Mouse (Mus musculus): ENCODE results near the gene Six1. TPM values are rescaled to one million over a fixed set of nuclear protein-coding genes. Genes with fewer than 3 reads are reported as not detected.
"Not testable (repeated sequence)": the region's sequence is repeated elsewhere in the genome, so short reads cannot be mapped to it uniquely, and the experiment has no call there.

Six1 gene
- 8.3 and 8.5 TPM in 2 replicates for polyA plus RNA-seq (2016; fragmentation: Nextera tagmentation; extraction: Ambion mirVana)

DNA sequence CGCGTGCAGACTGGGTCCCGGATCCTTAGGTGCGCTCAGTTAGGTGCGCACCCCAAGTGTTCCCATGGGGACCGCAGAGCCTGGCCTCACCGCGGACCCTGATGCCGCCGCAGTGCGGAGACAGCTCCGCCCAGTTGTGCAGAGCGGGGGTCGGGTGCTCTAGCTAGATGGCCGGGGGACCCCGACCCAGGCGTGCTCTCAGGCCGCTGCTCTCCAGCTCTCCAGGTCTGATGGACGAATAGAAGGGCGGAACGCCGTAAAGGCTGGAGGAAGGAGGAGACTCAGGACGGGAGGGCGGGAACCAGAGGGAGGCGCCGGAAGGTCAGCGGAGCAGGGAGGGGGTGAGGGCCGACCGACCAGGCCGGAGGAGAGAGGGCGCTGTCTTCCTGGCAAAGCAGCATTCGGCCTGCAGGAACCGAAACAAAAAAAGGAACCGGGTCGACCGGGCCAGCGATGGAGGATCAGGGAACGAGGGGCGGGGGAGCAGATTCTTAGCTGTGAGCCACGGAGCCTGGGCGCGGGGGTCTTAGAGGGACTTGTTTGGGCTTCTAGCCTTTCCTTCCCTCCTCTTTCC is at the start of gene Six1:
Gene Six1 (minus strand): TSS at position 220 of the 574 bp plus-strand sequence.
- Histone ChIP-seq H3K27me3 (ENCODE audit: low read depth, poor library complexity, severe bottlenecking) (peaks cover 95% of the 10 kb centered on the region), H3K9me3 (replicated peaks) (no peaks in the 10 kb centered on the region), H3K36me3 (no peaks in the 10 kb centered on the region), H3K4me3 (peak within 1 kb of the TSS; percentile 54), H3K4me1 (peaks cover 36% of the 10 kb centered on the region), H3K27ac (replicated peaks) (no peak within 1 kb of the TSS; the same call in 1 of the 2 replicates)
- under 1% methylated on average over 42 of the region's 42 CpGs for WGBS
- DNase-seq (ENCODE audit: low spot score), result peak; percentile 87

DNA sequence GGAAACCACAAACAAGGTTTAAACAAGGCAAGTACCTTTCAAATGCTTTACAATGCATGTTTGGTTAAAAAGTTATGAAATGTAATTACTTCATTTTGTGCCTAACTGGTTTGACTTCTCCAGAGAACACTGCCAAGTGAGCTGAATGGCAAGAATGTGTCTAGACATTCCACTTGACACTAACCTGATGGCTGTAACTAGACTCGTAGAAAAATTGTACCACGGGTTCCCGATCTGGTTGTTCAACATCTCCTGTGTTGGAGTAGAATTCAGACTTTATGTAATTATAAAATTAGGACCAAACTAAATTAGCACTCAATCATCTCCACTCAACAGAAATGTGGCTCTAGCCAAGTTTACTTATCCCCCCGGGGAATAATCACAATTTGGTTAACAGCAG is 44.9 kb upstream of the Six1 start:
- 0 out of 2 replicates have a peak, but pooled peaks cover 2% of the 10 kb centered on the region for H3K9me3 ChIP-seq (replicated peaks)
- H3K27me3 ChIP-seq (ENCODE audit: low read depth, poor library complexity, severe bottlenecking), result no peaks in the 10 kb centered on the region
- DNase-seq (ENCODE audit: low spot score), result no peak
- H3K27ac ChIP-seq (replicated peaks), result no peak overlapping the region
- H3K4me3 ChIP-seq, result no peak overlapping the region
- 93% methylated on average over 4 of the region's 4 CpGs for WGBS
- H3K4me1 ChIP-seq, result no peaks in the 10 kb centered on the region
- peaks cover 26% of the 10 kb centered on the region for H3K36me3 ChIP-seq

DNA sequence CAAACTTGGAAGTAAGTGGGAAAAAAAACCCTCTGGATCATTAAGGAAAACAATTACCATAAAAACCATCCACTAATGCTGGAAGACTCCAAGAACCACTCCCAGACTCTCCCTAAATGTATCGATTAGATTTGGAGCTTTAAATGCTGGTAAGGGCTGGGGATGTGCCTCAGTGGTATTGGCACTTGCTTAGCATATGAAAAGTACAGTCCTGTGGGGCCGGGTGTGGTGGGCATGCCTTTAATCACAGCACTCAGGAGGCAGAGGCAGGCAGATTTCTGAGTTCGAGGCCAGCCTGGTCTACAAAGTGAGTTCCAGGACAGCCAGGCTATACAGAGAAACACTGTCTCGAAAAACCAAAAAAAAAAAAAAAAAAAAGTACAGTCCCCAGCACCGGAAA is 42.5 kb upstream of the Six1 start:
- 89% methylated on average over 5 of the region's 5 CpGs for WGBS
- DNase-seq (ENCODE audit: low spot score), result not testable (repeated sequence)

DNA sequence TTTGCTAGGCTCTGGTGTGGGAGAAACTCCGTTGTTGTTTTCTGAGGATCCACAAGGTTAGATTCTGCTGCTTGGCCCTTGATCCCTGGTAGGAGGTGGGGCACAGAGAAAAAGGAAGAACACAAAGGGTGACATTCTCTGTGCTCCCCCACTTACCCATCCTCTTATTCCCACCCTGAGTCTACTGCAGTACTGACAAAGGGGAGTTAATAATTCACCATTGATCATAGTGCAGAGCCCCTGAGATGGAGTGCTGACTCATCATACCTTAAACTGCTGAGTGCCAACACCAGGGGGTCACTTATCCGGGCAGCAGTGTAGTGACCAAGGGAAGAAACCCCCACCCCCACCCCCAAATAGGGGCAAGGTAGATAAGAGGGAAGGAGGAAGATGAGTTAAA is 40.9 kb upstream of the Six1 start:
- Histone ChIP-seq H3K9me3 (replicated peaks) (no peaks in the 10 kb centered on the region), H3K36me3 (no peaks in the 10 kb centered on the region), H3K27me3 (ENCODE audit: low read depth, poor library complexity, severe bottlenecking) (no peaks in the 10 kb centered on the region), H3K4me1 (no peaks in the 10 kb centered on the region), H3K4me3 (no peak overlapping the region), H3K27ac (replicated peaks) (no peak overlapping the region)
- DNase-seq (ENCODE audit: low spot score), result no peak
- 63% methylated on average over 2 of the region's 2 CpGs for WGBS

More for the DNA sequence above, 42.5 kb upstream of the Six1 start:
- not testable (repeated sequence) for H3K27me3 ChIP-seq (ENCODE audit: low read depth, poor library complexity, severe bottlenecking); H3K4me1 ChIP-seq; H3K9me3 ChIP-seq (replicated peaks); H3K27ac ChIP-seq (replicated peaks); H3K4me3 ChIP-seq; H3K36me3 ChIP-seq

DNA sequence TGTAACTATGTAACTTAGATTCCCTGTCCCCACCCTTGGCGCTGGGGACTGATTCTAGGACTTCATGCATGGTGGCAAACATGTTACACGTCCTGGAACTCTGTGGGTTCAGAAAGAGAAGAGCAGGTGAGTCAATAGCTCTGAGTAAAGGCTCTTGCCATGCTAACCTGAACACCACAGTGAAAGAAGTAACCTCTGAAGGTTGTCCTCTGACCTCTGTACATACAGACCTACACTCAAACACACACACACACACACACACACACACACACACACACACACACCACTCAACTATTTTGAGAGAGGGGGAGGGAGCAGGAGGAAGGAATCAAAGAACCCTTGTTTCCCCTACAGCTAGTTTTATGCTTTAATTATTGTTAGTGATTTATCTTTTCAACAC is 40.5 kb upstream of the Six1 start:
- WGBS, result 78% methylated on average over 2 of the region's 2 CpGs
- Histone ChIP-seq H3K27me3 (ENCODE audit: low read depth, poor library complexity, severe bottlenecking) (no peaks in the 10 kb centered on the region), H3K4me3 (no peak overlapping the region), H3K4me1 (no peaks in the 10 kb centered on the region), H3K9me3 (replicated peaks) (no peaks in the 10 kb centered on the region), H3K27ac (replicated peaks) (no peak overlapping the region), H3K36me3 (no peaks in the 10 kb centered on the region)
- no peak for DNase-seq (ENCODE audit: low spot score)

DNA sequence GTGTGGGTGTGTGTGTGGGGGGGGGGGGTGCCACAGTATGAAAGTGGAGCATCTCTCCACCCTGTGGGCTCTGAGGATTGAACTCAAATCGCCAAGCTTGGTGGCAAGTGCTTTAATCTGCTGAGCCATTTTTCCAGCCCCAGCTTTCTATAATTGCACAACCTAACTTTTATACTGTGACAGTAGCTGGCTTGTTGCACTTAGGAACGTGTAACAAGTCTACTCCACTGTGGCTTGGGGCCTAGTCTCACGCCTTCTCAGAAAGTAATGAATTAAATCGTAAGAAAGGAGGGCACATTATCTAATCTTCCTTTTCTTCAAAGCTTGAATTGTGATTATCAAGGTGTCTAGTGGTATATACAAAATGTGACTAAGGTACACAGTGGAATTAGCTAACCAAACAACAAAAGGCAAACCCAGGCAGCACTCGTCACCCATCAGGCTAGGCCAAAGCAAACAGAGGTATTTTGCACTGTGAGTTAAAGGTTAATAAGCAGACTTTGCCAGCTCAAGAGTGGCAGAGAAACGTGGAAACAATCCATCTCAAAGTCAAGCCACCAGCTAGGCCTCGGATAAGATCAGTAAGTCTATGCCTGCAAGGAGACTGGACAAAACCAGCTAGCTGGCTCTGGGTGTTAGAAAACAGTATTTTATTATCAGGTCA is 37.1 kb upstream of the Six1 start:
- Histone ChIP-seq H3K9me3 (replicated peaks) (no peaks in the 10 kb centered on the region), H3K4me1 (no peaks in the 10 kb centered on the region), H3K4me3 (no peak overlapping the region), H3K27me3 (ENCODE audit: low read depth, poor library complexity, severe bottlenecking) (no peaks in the 10 kb centered on the region), H3K36me3 (no peaks in the 10 kb centered on the region), H3K27ac (replicated peaks) (no peak overlapping the region)
- WGBS, result 79% methylated on average over 7 of the region's 7 CpGs
- DNase-seq (ENCODE audit: low spot score), result no peak

DNA sequence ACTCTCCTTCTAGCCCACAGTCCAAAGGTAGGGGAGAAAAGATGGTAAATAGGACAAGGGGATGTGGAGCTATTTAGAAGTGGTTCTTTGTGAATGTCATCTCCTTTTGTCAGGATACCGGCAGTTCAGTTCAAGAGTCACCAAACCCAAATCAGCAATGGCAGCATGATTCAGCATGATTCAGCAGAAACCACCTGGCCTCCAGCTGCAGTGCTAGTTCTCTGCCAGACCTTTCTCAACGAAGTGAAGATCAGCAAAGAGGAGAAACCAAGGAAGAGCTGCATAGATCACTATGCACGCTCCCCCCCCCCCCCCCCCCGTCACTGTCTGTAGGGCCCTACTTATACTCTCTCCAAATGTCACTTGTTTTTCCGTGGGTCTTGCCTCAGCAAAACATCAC is 35.2 kb upstream of the Six1 start:
- Histone ChIP-seq H3K27me3 (ENCODE audit: low read depth, poor library complexity, severe bottlenecking) (no peaks in the 10 kb centered on the region), H3K4me3 (no peak overlapping the region)
- no peak for DNase-seq (ENCODE audit: low spot score)

DNA sequence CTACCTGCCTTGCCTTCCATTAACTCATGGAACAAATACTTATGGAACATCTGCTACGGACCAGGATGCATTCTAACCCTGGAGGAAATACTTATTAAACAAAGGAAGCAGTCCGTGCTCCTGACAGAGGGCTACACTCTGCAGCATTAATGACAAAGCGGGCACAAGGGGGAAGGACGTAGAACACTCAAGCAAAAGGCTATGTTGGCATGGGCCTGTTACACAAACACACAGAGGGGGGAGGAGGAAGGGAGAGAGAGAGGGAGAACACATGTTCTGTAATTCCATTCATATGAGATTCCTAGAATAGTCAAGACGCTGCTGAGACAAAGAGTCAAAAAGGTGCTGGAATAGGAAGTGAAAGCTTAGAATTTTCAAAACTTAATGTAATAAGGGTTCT is 34.8 kb upstream of the Six1 start:
- Histone ChIP-seq H3K36me3 (no peaks in the 10 kb centered on the region), H3K27ac (replicated peaks) (no peak overlapping the region), H3K27me3 (ENCODE audit: low read depth, poor library complexity, severe bottlenecking) (no peaks in the 10 kb centered on the region), H3K4me3 (no peak overlapping the region), H3K4me1 (no peaks in the 10 kb centered on the region), H3K9me3 (replicated peaks) (no peaks in the 10 kb centered on the region)
- WGBS, result 87% methylated on average over 5 of the region's 5 CpGs
- DNase-seq (ENCODE audit: low spot score), result no peak

More for the DNA sequence above, 35.2 kb upstream of the Six1 start:
- Histone ChIP-seq H3K4me1 (no peaks in the 10 kb centered on the region), H3K9me3 (replicated peaks) (no peaks in the 10 kb centered on the region), H3K27ac (replicated peaks) (no peak overlapping the region), H3K36me3 (no peaks in the 10 kb centered on the region)
- WGBS, result 67% methylated on average over 5 of the region's 5 CpGs

DNA sequence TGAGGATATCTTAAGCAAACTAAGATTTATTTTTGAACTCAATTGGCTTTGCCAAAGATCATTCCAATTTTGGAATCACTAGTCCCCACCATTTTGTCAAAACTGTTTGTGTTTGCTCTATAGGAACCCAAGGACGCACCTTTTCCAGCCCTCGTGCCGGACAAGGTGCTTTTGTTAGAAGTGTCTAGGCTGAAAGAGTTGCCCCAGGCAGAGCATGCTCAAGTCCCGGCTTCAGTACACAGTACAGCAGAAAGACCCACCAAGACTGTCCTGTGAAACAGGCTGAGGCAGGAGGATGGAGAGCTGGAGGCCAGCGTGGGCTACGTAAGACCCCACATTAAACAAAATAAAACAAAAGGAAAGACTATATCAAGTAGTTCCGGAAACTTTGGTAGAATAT is 33.4 kb upstream of the Six1 start:
- Histone ChIP-seq H3K4me3 (no peak overlapping the region), H3K27me3 (ENCODE audit: low read depth, poor library complexity, severe bottlenecking) (no peaks in the 10 kb centered on the region), H3K9me3 (replicated peaks) (no peaks in the 10 kb centered on the region), H3K4me1 (no peaks in the 10 kb centered on the region), H3K36me3 (no peaks in the 10 kb centered on the region), H3K27ac (replicated peaks) (no peak overlapping the region)
- no peak for DNase-seq (ENCODE audit: low spot score)
- 94% methylated on average over 7 of the region's 7 CpGs for WGBS

DNA sequence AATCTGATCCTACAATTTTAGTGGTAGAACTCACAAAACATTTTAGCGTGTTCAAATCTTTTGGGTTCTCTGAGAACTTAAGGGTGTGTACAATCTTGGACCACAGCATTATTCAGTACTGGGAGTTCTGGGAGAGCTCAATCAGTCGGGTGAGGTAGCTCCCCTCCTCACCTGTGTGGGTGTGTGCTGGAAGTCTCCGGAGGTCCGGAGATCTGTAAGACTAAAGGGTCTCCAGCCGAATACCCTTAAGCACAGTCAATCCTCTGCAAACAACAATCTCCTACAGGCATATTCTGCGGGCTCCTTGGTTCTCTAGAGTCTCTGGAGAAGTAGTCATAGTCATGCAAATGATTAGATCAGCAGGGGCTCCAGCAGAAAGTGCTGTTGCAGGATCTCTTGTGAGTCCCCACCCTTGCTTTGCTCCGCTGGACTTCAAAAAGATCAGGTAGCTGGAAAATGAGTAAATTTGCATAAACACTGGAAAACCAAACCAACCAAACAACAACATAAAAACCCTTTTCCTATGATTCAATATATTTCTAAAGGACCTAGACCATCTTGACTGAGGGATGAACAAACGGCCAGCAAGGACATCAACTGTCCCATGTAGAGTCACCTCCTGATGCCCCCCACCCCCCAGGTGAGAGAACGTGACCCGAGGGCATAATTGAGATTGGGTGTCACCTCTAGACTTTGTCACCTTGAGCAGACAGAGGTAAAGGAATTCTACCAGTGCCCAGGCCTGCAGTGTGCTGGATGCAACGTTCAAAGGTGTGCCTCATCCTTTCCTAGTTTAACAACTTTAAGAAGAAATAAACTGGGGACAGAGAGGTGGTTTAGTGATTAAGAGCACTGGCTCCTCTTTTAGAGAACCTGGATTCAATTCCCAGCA is 32.3 kb upstream of the Six1 start:
- WGBS, result 22% methylated on average over 11 of the region's 11 CpGs
- no peaks in the 10 kb centered on the region for H3K4me1 ChIP-seq
- no peaks in the 10 kb centered on the region for H3K9me3 ChIP-seq (replicated peaks)
- no peak for DNase-seq (ENCODE audit: low spot score)
- no peaks in the 10 kb centered on the region for H3K27me3 ChIP-seq (ENCODE audit: low read depth, poor library complexity, severe bottlenecking)
- no peak overlapping the region for H3K27ac ChIP-seq (replicated peaks)
- no peaks in the 10 kb centered on the region for H3K36me3 ChIP-seq
- no peak overlapping the region for H3K4me3 ChIP-seq

DNA sequence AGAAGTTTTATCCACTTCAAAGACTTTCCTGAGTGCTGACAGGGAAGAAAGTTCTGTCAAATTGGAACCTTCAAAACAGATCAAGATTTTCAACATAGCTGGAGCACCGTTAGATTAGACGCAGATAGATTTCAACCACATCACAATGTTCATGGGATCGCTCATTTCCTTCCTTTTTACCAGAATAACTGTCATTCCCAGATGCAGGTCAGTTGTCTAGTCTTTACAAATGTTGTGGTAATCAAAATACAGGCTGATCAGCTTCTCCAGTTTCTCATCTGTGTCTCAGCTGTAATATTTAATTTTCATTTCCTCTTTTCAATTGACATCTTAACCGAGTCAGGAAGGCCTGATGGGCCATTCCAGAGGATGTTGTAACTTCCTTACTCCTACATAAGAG is 30.1 kb upstream of the Six1 start:
- no peak for DNase-seq (ENCODE audit: low spot score)
- Histone ChIP-seq H3K4me1 (no peaks in the 10 kb centered on the region), H3K27me3 (ENCODE audit: low read depth, poor library complexity, severe bottlenecking) (no peaks in the 10 kb centered on the region), H3K36me3 (no peaks in the 10 kb centered on the region), H3K4me3 (no peak overlapping the region), H3K27ac (replicated peaks) (no peak overlapping the region), H3K9me3 (replicated peaks) (no peaks in the 10 kb centered on the region)
- WGBS, result 87% methylated on average over 4 of the region's 4 CpGs

DNA sequence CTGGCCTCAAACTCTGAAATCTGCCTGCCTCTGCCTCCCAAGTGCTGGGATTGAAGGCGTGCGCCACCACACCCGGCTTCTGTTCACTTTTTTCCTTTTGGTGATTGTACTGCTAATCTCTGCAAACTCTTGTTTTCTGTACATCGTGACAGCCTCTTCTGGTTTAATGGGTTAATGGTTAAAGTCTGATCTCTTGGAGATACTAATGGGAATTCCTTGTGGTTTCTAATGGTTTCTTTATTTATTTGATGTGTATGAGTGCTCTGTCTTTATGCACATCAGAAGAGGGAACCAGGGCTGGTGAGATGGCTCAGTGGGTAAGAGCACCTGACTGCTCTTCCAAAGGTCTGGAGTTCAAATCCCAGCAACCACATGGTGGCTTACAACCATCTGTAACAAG is 28.1 kb upstream of the Six1 start:
- H3K27ac ChIP-seq (replicated peaks); H3K36me3 ChIP-seq; H3K4me3 ChIP-seq; H3K9me3 ChIP-seq (replicated peaks); H3K27me3 ChIP-seq (ENCODE audit: low read depth, poor library complexity, severe bottlenecking); H3K4me1 ChIP-seq; DNase-seq (ENCODE audit: low spot score): not testable (repeated sequence)
- WGBS, result 89% methylated on average over 4 of the region's 4 CpGs

All from midbrain, embryonic 10.5 days (tissue).